Mouse (Mus musculus): ENCODE results near the gene Llcfc1. TPM values are rescaled to one million over a fixed set of nuclear protein-coding genes. Genes with fewer than 3 reads are reported as not detected.

Gene Llcfc1
- polyA plus RNA-seq (2017; shearing (Covaris generic)), result not detected

GRCm38 (mm10) chr6:41684131-41684530 lies at the start of gene Llcfc1:
Gene Llcfc1, plus strand, starts transcription at chr6:41684431.

DNA sequence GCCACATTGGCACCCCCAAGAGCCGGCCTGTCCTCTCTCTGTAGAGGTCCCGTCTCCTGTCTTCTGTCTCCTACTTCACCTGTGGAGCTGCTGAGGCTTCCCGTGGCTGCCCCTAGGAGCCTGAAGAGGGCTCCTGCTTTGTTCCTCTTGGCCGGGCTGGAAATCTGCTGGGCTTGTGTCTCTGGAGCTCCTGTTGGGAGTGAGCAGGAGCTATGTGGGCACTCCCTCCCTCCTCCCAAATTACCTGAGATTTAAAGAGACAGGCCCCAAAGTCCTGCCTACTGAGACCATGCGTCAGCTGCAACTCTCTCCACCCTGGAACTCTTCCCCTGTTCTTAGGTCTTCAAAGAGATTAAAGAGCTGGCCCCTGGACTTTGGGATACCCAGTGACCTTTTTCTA lies 48.1 kb upstream of the Llcfc1 start, which contains the start of gene Trpv6:
Gene Trpv6 (minus strand): TSS at position 228 of the 400 bp plus-strand sequence.

GRCm38 (mm10) chr6:41680669-41681068 lies 3.6 kb upstream of the Llcfc1 start, which contains the start of gene Trpv5:
Gene Trpv5, minus strand, starts transcription at chr6:41680769.

GRCm38 (mm10) chr6:41704123-41704522 lies 19.9 kb downstream of the Llcfc1 start, which contains the start of gene Kel:
Gene Kel, minus strand, starts transcription at chr6:41704339.

Other genes with a start within 250 kb of the Llcfc1 start
- not detected for gene Gm10334, start 238.3 kb upstream of the Llcfc1 start, polyA plus RNA-seq (2017; shearing (Covaris generic))
- gene Prss1, start 225.5 kb upstream of the Llcfc1 start, polyA plus RNA-seq (2017; shearing (Covaris generic)), result not detected
- 1.1 TPM for gene Prss2, start 162.6 kb upstream of the Llcfc1 start, polyA plus RNA-seq (2017; shearing (Covaris generic))
- gene Ephb6, start 78.9 kb upstream of the Llcfc1 start, polyA plus RNA-seq (2017; shearing (Covaris generic)), result 48.2 TPM
- 0.16 TPM for gene Trpv6, start 48.0 kb upstream of the Llcfc1 start, polyA plus RNA-seq (2017; shearing (Covaris generic))
- gene Trpv5, start 3.7 kb upstream of the Llcfc1 start, polyA plus RNA-seq (2017; shearing (Covaris generic)), result 0.11 TPM
- not detected for gene Kel, start 19.9 kb downstream of the Llcfc1 start, polyA plus RNA-seq (2017; shearing (Covaris generic))
- gene Olfr459, start 90.7 kb downstream of the Llcfc1 start, polyA plus RNA-seq (2017; shearing (Covaris generic)), result 0.11 TPM
- gene Pip, start 163.1 kb downstream of the Llcfc1 start, polyA plus RNA-seq (2017; shearing (Covaris generic)), result not detected
- not detected for gene Sval2, start 168.6 kb downstream of the Llcfc1 start, polyA plus RNA-seq (2017; shearing (Covaris generic))

Data from effector memory CD4-positive, alpha-beta T cell, adult 5 months (primary cell).